Mouse (Mus musculus): ENCODE data around the gene Tln1.

- TF ChIP-seq CTCF (conservative IDR thresholded peaks at IDR 0.05; ENCODE audit: low read length) (no peak), NANOG (IDR thresholded peaks at IDR 0.05; ENCODE audit: borderline replicate concordance, low read length) (no peak)
Observed at GRCm38 (mm10) chr4:43564231-43564630, 1.7 kb upstream of the Tln1 start.
